Mouse (Mus musculus) left cerebral cortex, adult 9 months (tissue): ENCODE data around the gene Atp8b4.

Experiments
- DNase-seq, 2 experiments: peaks; one replicate each; pipeline ENCODE4 v3.0.0; 2022; ENCODE audit warnings: low spot score in 2 of 2

Atp8b4 gene

DNA sequence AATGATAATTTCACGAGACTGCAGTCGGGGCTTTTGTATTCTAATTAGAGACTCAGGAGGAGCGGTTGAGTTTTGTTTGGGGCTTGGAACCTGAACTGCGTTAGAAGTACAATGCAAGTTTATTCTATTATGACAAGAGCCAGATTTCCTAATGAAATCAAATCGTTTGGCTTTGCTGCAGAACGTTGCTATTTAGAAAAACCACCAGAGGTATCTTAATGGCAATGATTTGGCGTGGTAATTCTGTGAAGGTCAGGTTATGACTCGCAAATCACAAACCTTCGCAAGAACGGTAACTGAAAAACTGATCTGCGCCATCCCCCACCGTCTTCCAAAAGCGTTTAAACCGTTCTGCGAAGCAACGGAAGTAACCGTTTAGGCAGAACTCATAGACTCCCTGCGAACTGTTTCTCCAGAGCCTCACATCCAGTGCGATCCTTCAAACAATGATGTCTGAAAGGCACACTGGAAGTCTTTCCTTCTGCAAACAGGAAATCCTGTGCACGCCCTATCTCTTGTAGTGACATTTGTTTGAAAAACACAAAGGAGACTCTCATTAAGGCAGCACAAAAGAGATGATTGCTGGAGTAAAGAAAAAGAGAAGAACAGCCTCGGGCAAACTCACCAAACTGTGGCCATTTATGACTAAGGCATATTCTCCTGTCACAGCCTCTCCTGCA is 139.2 kb downstream of the Atp8b4 start:
- DNase-seq: no peak

DNA sequence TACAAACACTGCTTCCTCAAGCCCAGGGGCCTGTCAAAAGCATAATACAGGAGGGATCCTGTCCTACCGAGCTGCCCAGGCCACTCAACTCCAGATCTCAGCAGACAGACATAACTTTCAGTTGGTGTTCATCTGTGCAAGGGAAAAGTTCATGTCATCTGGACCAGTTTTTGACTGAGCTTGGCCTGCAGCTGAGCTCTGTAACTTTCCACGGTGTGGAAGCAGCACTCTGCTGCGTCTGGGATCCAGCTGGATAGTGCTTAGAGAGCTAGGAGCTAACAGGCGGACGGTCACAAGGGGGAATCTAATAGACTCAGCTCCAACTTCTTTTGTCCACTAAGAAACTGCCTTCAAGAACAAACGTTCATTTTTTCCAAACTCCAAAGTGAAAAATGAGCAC is 139.8 kb downstream of the Atp8b4 start:
- DNase-seq: no peak

DNA sequence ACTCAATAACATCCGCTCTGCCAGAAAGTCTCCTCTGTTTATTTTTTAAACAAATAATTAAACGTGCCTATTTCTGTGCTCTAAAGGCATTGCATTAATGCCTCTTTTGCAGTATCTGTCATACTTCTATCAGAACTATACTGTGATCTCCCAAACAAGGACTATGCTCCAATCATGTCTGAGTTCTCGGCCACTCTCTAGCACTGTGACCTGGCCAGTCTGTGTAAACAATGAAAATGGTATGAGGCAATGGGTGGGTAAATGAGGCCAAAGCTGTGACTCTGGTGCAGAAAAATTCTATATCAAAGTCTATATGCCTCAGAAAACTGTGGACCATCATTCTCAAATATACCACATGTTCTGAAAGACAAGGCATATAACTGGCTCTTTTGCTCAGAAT is 140.5 kb downstream of the Atp8b4 start:
- DNase-seq: no peak

DNA sequence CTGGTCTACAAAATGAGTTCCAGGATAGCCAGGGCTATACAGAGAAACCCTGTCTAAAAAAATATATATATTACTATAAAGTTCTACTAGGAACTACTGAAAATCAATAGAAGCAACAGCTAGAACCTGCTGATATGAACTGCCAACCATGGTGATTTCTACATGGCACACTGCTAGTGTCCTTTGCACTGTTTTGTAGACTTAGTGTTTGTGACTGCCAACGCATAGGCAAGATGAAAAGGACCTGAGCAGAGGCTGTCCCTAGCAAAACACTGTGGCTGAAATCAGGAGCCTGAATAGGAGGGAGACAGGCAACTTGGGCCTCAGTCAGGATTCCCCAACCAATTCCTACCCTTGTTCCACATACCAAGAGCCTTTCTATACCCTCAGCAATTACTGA is 141.2 kb downstream of the Atp8b4 start:
- DNase-seq: no peak

DNA sequence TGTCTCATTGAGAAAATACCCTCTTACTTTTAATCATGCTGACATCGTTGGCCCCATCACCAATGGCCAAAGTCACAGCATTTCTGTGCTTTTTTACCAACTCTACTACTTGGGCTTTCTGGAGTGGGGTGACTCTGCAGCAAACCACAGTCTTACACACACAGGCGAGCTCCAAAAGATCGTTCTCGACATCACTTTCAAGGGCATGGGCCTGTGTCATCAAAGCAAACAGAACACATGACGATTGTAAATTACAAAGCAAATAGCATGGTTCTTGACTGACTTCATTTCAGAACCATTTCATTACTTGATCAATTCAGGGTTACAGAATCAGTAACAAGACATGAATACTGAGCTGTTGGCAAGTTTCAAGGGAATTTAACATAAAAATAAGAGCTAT is 141.7 kb downstream of the Atp8b4 start:
- DNase-seq: no peak

DNA sequence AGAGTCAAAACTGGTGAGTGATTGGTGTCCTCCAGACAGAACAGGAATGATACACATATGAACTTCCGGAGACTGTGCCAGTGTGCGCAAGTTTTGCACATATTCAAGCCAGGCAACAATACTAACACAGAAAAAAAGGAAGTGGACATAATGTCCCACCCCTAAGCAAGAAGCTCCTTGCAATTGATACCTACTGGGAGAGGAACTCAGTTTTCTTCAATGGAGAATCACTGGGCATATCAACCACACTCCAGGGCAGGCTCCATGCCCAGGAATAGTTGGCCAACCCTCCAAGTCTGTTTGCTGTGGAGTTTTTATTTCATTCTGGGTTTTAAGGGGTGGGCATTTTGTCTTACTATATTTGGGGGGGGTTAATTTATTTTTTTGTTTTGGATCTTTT is 145.2 kb downstream of the Atp8b4 start:
- no peak for DNase-seq

DNA sequence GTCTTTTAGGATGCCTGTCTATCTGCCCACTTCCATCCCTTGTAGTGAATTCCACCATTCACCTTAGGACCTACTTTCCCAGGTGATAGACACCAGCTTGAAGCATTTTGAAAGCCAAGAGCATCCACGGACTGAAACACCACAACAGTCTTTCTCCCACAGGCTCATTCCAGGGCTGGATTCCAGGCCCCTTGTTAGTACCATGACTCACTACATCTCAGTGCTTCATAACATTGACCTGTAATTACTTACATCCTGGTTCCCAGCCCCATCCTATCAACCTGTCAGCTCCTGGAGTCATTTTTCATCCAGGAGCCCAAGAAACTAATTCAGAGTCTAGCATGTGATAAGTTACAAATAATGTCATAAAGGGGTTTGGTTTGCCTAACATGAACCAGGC is 148.7 kb downstream of the Atp8b4 start:
- no peak for DNase-seq

DNA sequence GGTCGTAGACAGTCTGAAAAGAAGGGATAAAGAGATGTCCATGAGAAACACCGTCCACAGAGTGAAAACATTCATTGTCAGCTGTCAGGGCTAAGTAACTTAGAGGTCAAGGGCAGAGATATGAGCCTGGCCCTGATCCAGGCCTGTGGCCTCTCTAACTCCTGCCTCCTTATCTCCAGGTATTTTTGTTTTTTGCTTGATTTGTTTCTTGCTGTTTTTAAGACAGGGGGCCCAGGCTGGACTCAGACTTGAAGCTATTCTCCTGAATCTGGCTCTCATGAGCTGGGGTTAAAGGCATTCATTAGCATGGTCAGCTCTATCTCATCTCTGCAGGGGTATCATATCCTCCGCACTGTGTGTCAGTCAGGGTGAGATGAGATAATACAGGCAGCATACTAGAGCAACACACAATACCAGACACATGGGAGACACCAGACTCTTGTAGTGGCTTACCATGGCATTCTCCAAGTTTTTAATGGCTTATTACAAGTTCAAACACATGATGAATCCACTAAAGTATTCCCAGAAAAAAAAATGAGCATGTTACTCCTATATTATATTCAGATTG is 157.4 kb downstream of the Atp8b4 start:
- DNase-seq: no peak

DNA sequence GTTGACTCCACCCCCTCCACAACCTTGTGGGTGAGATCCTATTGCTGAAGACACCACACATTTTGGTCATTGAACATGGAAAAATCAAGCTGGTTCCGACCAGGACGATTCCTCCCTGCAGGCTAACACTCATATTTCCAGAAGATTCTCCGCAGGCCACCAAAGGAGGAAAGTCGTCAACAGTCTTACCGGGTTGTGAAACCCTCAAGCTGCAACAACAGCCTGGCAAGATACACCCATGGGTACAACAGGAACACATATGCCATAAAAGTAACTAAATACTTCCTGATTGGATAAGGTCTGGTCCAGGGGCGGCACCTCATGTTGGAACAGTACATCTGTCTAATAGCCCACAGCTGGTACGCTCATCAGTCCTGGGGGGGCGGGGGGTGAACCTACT is 159.0 kb downstream of the Atp8b4 start:
- DNase-seq: no peak

DNA sequence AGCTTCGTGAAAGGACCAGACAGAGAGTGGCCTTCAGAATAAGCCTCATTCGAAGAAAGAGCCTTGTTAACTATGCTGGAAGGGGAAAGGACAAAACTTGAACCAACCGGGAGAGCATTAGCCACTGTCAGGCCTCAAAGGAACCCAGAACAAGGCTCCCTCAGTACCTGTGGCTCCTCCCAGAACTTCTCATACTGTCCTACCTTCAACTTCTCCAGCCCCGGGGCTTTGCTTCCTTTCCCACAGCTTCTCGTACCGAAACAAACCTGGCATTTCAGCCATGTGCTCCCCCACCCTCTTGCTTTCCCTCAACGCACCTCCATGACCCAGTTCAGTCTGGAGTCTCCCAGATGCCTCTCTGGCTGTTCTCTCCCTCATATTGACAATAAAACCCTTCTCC is 160.3 kb downstream of the Atp8b4 start:
- no peak for DNase-seq

DNA sequence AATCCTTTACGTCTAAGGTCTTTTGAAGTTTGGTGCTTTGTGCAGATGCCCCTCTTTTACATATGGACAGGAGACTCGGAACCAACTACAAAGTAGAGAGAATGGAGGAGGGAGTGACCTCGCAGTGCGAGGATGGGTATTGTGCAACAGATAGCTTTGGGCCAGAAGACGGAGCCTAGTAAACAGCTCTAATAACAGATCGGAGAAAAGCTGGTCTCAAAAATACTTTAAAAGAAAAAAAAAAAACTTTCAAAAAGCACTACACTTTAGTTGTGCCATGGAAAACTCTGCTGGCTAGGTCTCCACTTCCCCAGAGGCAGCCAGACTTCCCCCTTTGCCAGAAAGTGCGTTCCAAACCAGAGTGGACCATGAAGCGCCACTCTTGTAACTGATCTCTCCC is 161.0 kb downstream of the Atp8b4 start:
- no peak for DNase-seq

DNA sequence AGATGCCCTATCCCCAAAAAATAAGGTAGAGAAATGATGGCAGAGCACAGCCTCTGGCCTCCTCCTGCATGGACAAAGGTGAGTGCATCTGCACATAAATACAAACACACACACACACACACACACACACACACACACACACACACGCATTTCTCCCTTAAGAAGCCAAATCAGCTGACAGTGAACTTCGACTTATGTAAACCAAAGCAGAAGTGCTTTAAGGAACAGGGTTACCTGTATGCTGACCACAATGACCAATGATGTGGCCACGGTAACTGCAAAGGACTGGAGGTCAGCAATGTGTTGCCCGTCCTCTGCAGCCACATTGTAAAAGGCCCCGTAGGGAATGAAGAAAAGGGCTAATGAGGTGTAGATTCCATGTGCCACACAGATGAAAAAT is 163.3 kb downstream of the Atp8b4 start:
- no peak for DNase-seq

DNA sequence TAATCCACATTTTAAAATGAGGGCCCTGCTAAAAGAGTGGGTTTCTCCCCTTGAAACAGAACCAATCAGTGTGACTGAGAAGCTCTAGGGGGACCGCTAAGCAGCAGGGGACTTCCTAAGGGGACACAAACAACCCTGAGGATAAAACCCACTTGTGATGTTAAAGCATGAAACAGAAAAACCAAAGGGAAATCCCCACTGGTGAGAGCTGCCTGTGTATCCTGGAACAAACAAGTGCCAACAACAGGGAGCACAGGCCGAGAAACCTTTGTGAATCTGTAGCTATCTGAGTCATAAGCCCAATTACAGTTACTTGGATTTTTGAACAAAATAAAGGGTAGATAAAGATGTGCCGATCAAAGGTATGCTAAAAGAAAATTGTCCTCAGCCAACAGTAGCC is 168.7 kb downstream of the Atp8b4 start:
- DNase-seq: no peak

DNA sequence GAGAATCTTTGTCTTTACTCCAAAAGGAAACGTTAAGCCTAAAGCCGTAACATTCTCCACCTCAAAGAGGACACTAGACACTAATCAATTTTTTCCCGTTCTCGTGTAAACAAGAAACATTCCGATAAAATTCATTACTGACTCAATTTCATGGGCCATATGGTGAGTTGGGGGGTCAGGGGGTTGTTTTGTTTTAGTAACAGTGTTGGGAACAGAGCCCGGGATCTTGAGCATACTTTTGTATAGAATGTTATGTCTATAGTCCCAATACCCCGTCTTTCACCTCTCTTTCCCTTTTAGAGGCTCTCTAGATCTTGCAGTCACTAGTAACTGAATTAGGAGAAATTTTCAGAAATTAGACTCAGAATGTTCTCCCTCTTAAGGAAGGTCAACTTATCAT is 177.3 kb downstream of the Atp8b4 start:
- DNase-seq: no peak

DNA sequence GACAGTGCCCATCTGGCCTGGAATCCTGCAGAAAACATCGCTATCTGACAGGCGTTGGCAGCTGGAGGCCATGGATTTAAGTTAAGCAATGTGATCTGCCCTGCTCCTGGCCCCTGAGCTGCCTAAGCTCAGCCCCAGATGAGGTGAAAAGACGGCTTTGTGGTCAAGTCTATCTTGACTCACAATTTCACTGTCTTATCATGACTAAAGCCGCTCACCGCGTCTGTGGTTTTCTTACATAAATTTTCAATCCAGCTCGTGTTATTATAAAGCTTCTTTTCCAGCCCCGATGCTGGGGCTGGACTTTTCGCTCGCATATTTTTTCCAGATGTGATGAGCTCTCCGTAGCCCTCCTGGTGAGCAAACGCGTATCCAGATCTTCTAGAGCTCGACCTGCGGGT is 177.8 kb downstream of the Atp8b4 start:
- no peak for DNase-seq

DNA sequence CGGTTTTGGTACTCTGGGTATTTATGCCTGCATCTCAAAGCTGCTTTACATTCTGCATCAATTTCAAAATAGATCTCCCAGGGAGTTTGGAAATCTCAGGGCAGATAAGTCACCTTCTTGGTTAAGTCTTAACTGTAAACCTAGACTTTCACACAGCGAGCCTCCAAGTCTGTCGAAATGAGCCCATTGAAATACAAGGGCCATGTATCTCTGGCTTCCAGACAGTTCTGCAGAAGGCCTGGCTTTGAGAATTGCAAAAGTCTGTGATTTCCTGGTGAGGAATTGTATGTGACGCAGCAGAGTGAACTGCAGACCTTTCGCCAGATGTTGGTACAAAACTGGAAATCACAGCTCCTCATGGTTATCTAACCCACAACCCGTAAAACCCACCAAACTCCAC is 182.4 kb downstream of the Atp8b4 start:
- no peak for DNase-seq

DNA sequence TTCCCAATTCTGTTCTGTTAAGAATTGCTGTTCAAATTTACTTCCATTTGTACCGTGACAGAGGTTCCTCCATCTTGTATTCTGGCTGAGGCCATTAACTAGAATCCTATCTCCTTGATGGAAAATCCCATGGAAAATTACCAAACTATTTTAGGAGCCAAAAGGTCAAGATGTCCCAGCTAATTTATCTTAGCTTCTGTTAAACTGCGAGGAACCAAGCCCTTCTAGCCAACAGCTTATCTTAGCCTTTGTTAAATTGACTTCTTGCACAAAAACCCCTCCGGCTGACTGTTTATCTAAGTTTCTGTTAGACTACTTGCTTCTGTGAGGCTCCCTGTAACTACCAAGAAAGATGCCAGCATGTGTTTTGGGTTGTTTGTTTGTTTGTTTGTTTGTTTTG is 183.5 kb downstream of the Atp8b4 start:
- DNase-seq: no peak

DNA sequence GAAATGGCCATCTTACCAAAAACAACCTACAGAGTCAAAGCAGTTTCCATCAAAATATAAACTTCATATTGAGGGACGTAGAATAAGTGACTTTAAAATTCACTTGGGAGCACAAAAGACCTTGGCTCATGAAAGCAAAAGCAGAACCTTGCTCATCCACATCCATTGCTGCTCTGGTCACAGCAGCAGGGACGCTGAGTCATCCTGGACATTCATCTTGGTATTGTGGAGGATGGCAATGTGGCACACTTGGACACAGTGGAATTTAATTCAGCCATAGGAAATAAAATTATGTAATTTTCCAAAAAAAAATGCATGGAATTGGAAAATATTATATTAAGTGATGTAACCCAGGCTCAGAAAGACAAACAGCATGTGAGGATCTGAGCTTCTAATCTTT is 184.1 kb downstream of the Atp8b4 start:
- DNase-seq: no peak

DNA sequence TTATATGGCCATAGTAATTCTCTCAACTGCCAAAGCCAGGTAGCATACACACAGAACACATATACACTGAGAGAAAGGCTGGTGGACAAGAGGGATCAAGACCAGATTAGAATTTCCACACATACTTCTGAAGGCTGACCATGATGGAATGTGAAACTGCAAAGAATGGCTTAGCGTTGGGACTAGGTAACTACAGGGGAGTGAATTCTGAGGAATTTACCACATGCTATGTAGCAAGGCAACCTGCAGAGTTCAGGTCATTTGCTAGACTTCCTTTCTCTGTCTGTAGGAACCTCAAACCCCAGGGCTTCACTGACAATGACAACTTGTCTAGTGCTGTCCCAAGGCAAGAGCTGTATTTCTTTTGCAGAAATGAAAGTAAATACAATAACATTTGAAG is 189.4 kb downstream of the Atp8b4 start:
- no peak for DNase-seq

DNA sequence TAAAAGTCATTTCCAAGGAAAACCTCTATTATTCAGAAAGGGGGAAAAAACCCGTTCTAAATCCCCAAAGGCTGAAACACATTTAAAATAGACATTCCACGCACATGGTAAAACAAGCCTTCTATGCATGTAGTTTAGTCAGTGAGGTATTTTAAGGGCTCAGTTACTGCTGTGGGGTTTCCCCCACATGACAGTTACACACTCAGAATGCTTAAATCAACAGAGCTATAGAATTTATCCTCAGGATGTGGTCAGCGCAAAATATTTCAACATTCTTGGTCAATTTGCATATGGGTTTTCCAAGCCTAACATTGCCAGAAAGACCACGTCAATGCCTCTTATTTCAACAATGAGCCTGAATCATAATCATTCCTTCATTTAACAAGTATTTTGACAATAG is 190.5 kb downstream of the Atp8b4 start:
- no peak for DNase-seq

DNA sequence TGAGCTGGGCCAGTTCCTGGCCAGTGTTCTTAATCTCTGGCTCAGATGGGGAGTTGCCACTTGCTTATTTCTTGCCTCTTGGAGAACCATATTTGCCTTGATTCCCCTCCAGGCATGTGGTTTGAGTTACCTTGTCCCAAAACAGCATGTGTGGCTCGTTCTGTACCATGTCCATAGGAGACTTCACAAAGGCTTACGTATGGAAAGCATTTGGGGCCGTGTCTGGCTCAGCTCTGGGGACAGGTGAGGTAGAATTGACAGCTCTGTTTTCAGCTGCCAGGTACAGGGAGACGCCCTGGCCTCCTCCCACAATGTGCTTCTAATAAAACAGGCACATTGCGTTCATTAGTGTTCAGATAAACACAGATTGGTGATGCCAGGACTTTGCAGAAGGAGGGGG is 195.9 kb downstream of the Atp8b4 start:
- DNase-seq: no peak

DNA sequence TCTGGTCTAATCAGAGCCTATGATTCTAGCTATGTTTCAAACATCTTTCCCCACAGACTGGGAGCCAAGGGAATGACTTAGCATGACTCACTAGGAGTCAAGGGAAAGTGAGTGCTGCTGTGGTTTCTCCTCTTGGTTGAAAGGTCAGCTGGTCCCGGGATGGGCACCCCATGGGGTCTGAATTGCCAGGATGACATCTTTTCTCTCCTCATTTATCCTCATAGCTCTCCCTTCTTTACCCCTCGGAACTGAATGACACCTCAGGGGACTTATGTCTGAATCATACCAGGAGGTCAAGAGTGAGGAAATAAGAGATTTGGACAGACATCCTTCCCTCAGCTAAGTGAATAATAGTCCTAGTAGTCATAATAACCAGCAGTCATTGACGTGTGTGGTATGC is 197.2 kb downstream of the Atp8b4 start:
- DNase-seq: no peak

DNA sequence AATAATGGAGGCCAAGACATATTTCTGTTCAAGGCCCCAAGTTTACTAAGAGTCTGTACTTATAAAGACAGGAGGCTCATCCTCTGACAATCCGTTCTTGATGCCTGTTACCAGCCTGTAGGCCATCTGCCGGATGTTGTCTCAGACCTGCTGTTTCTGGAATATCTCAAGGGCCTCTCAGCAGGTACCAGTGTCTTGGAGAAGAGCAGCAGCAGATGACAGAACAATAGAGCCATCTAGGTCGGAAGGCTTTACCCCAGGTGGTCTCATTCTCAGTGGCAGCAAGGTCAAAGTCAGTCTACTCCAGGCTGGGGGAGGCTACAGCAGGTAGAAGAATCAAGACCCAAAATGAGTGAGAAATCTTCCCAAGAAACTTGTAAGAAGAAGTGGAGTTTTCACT is 198.1 kb downstream of the Atp8b4 start:
- no peak for DNase-seq

DNA sequence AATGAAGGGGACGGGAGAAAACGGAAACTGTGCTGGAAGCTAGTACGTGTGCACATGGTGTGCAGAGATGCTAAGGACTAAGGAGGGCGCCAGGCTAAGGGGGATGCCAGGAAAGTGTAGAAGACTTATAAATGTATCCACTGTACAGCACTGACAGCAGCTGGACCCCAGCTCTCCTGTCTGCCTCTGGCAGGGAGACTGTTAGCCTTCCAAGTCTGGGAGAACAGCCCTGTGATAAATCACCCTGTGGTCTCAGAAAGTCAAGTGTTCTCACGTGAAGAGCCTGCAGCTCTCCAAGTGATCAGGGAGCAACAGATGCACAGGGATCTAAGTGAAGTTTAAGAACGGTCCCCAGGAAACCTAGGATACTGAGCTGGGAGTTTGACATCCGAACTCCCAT is 209.8 kb downstream of the Atp8b4 start:
- DNase-seq: no peak
